Mouse (Mus musculus) lung, adult 2 months (tissue): ENCODE results near the gene Nudt1.

Source experiments
- CTCF ChIP-seq: fragments of 200-500 bp; IDR thresholded peaks from 2 replicates; pipeline ENCODE4 v1.5.1; 2011; ENCODE audit warnings: mild to moderate bottlenecking, low read length, control low read depth; ENCODE audit not compliant: insufficient read depth
- POLR2A ChIP-seq: fragments of 200-500 bp; IDR thresholded peaks from 2 replicates; pipeline ENCODE4 v1.6.1; 2011; ENCODE audit warnings: low read depth, mild to moderate bottlenecking, control low read depth, low read length, borderline replicate concordance; ENCODE audit errors: extremely low read depth

DNA sequence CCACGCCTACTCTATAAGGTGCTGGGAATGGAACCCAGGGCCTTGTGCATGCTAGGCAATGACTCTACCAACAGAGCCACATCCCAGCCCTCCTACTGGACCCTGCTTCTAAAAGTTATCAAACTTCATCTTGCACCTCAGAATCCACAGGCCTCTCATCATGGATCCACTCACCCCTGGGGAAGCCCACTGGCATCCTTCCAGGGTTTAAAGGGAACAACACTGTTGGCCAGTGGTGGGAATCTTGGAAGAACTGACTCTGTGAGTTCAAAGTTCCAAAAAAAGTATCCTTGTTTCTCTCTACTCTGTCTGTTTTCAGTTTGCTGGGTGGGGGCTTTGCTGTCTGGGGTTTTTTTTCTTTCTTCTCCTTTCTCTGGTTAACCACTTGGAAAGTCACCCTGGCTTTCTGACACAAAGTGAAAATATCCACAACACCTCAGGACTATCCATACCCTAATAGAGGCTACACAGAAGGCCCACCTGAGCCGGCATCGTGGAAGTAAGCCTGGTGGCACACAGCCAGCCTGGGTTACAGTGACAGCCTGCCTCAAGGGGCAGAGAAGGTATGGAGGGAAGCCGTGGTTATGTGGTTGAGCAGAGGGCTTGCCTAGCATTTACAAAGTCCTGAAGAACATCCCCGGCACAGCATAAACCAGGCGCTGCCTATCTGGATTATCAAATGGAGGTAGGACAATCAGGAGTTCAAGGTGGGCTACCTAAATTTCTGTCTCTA, 56.8 kb downstream of the Nudt1 start:
- TF ChIP-seq POLR2A (no peak), CTCF (no peak)
